Mouse (Mus musculus) midbrain, embryonic 15.5 days (tissue): ENCODE measurements at regions not wholly inside any gene's neighbourhood (a gene's known extent, or its start where the extent isn't known, plus 50 kb on each side); places are given as distances from the start of the nearest gene placed in this dataset.
A peak's percentile ranks its signal among the peaks of the same experiment; 100 is the strongest.

Source experiments
- ATAC-seq: fragments of 200-750 bp; cut with Nextera tagmentation; replicated peaks from 2 replicates; pipeline ENCODE4 v1.8.0; 2017; ENCODE audit warnings: moderate TSS enrichment
- H3K27ac ChIP-seq: fragments of 300-500 bp; sonication (generic); 2 replicates; pipeline ENCODE4 v1.5.1; 2015; ENCODE audit warnings: mild to moderate bottlenecking, inconsistent platforms
- H3K27me3 ChIP-seq: fragments of 300-500 bp; sonication (generic); replicated peaks from 2 replicates; pipeline ENCODE4 v1.6.1; 2015; ENCODE audit warnings: inconsistent platforms
- H3K36me3 ChIP-seq: fragments of 300-500 bp; sonication (generic); replicated peaks from 2 replicates; pipeline ENCODE4 v1.6.1; 2015; ENCODE audit warnings: inconsistent platforms
- H3K4me1 ChIP-seq: fragments of 300-500 bp; sonication (generic); 2 replicates; pipeline ENCODE4 v1.6.1; 2015; ENCODE audit warnings: inconsistent platforms
- H3K4me2 ChIP-seq: fragments of 300-500 bp; sonication (generic); 2 replicates; pipeline ENCODE4 v1.6.1; 2015; ENCODE audit warnings: inconsistent platforms, mild to moderate bottlenecking, moderate library complexity
- H3K4me3 ChIP-seq: fragments of 300-500 bp; sonication (generic); 2 replicates; pipeline ENCODE4 v1.5.1; 2015; ENCODE audit warnings: mild to moderate bottlenecking, inconsistent platforms
- H3K9ac ChIP-seq: fragments of 300-500 bp; sonication (generic); 2 replicates; pipeline ENCODE4 v1.6.1; 2015; ENCODE audit warnings: mild to moderate bottlenecking, inconsistent platforms
- H3K9me3 ChIP-seq: fragments of 300-500 bp; sonication (generic); 2 replicates; pipeline ENCODE4 v1.6.1; 2016; ENCODE audit warnings: inconsistent platforms
- WGBS: fragments of 180-500 bp; shearing (Covaris S2); methylation state at CpG from one replicate; pipeline ENCODE4 v1.1.7; 2015; ENCODE audit warnings: mixed read lengths; 5-methylcytosine and 5-hydroxymethylcytosine counted together

DNA sequence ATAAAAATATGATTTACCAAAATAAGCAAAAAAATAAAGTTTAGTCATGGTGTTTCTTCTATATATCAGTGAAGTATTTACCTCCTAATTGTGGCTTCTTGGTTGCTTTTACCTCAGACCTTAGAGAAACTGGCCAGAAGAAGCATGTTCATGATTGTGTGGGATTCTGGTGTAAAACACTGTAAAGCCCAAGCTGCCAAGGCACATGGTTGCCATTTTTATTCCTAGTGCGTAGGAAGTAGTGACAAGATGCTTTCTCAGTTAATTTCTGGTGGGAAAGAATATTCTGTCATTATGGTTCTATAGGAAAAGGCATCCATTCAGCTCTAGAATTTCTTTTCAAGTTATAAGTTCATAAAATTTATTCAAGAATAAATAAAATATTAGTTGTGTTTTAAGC is 805.2 kb downstream of the Olfm4 start:
- no peak for ATAC-seq
- Histone ChIP-seq H3K4me2 (no peak overlapping the region), H3K27ac (no peak overlapping the region), H3K4me3 (no peak overlapping the region), H3K9ac (no peak overlapping the region), H3K27me3 (no peaks in the 10 kb centered on the region), H3K9me3 (no peaks in the 10 kb centered on the region), H3K36me3 (no peaks in the 10 kb centered on the region), H3K4me1 (no peaks in the 10 kb centered on the region)
- WGBS = 87% methylated on average over 1 of the region's 1 CpGs

GRCm38 (mm10) chr14:80799370-80799959 is 815.6 kb downstream of the Olfm4 start:
- Histone ChIP-seq H3K27me3 (no peaks in the 10 kb centered on the region), H3K9ac (no peak overlapping the region), H3K36me3 (no peaks in the 10 kb centered on the region), H3K27ac (no peak overlapping the region), H3K9me3 (no peaks in the 10 kb centered on the region), H3K4me3 (no peak overlapping the region), H3K4me1 (no peaks in the 10 kb centered on the region), H3K4me2 (no peak overlapping the region)
- 89% methylated on average over 6 of the region's 6 CpGs for WGBS
- ATAC-seq = no peak

DNA sequence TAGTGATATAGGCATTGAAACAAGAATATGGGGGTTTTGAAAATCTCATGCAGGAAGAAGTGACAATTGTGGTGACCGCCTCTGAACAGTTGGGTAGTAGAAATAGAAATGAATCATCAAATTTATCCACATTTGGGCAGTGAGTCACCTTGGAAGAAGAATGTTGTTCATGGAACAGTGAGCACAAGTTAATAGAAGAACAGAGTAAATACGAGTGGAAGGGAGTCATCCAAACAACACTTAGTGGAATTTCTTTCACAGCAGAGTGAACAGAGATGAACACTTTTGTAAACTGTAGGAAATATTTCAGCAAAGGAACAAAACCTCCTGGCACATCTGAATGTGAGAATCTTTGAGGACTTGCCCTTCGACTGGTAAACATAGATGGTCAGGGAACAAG is 846.6 kb downstream of the Olfm4 start:
- WGBS = 83% methylated on average over 3 of the region's 3 CpGs
- Histone ChIP-seq H3K4me3 (no peak overlapping the region), H3K9me3 (no peaks in the 10 kb centered on the region), H3K36me3 (no peaks in the 10 kb centered on the region), H3K27me3 (no peaks in the 10 kb centered on the region), H3K9ac (no peak overlapping the region), H3K27ac (no peak overlapping the region), H3K4me2 (no peak overlapping the region), H3K4me1 (no peaks in the 10 kb centered on the region)
- ATAC-seq = no peak

DNA sequence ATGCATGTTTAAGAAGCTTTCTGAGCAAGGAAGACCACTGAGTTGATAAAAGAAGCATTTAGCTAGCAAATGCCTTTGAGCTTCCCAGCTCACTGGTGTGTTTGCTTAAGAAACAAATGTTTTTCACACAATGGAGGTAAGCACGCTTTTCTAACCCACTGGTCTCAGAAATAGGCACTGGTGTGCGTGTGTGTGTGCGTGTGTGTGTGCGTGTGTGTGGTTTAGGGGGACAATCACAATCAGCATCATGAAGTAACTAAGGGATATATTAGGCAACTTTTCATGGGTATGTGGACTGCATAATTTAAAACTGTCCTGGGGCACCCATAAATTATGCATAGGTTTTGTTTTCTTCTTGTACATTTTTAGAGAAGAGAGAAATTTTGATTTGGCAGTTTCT is 860.7 kb downstream of the Olfm4 start:
- 50% methylated on average over 4 of the region's 4 CpGs for WGBS
- H3K9me3 ChIP-seq = no peaks in the 10 kb centered on the region

GRCm38 (mm10) chr14:80845576-80846269 is 861.8 kb downstream of the Olfm4 start:
- no peaks in the 10 kb centered on the region for H3K9me3 ChIP-seq
- no peaks in the 10 kb centered on the region for H3K27me3 ChIP-seq
- H3K9ac ChIP-seq = peak overlapping the region; percentile 30; the same call in 1 of the 2 replicates
- H3K27ac ChIP-seq = peak overlapping the region; percentile 73
- ATAC-seq = peak; percentile 91
- no peaks in the 10 kb centered on the region for H3K36me3 ChIP-seq
- H3K4me1 ChIP-seq = peaks cover 14% of the 10 kb centered on the region; the same call in 1 of the 2 replicates
- WGBS = 7% methylated on average over 14 of the region's 14 CpGs
- H3K4me3 ChIP-seq = peak overlapping the region; percentile 29
- H3K4me2 ChIP-seq = peak overlapping the region; percentile 49

More for the DNA sequence above, 860.7 kb downstream of the Olfm4 start:
- Histone ChIP-seq H3K4me1 (peaks cover 14% of the 10 kb centered on the region; the same call in 1 of the 2 replicates), H3K4me2 (no peak overlapping the region), H3K9ac (no peak overlapping the region), H3K27ac (peak overlapping the region; percentile 25; the same call in 1 of the 2 replicates), H3K4me3 (no peak overlapping the region), H3K36me3 (no peaks in the 10 kb centered on the region), H3K27me3 (no peaks in the 10 kb centered on the region)
- no peak for ATAC-seq

DNA sequence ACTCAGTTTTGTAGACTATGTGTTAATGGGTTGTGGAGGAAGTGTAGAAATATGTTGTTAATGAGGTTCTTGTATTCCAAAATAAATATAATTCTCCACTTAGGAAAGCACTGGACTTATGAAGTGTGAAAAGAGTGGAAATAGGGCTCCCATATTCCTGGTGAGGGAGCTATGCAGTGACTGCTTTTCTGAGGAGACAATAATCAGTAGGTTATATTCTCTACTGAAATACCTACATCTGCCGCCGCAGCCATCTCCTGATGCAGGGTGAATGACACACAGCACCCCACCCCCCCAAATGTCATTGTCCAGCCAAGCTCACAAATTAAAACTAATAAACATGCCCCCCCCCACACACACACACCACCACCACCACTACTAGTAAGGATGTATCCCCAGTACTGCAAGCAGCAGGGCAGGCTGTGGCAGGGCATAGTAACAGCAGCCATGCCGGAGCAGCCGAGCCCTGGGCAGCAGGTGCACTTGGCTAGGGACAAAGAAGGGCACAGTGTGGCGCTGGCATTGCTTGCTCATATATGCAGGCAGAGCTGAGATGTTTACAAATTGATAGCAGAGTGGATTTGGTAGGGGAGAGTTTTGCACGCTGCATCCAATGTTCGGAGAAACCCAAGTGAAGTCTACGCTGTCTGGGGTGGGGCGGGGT is 862.7 kb downstream of the Olfm4 start:
- 0 out of 2 replicates have a peak overlapping the region, but pooled peaks have one; percentile 29 for H3K4me3 ChIP-seq
- H3K27ac ChIP-seq = peak overlapping the region; percentile 73
- H3K36me3 ChIP-seq = no peaks in the 10 kb centered on the region
- no peaks in the 10 kb centered on the region for H3K9me3 ChIP-seq
- H3K4me2 ChIP-seq = peak overlapping the region; percentile 49
- no peaks in the 10 kb centered on the region for H3K27me3 ChIP-seq
- H3K4me1 ChIP-seq = peaks cover 14% of the 10 kb centered on the region; the same call in 1 of the 2 replicates
- ATAC-seq = peak; percentile 83
- WGBS = 47% methylated on average over 9 of the region's 9 CpGs
- 0 out of 2 replicates have a peak overlapping the region, but pooled peaks have one; percentile 30 for H3K9ac ChIP-seq
